Mouse (Mus musculus): ENCODE data around the gene H2-Eb2. TPM values are rescaled to one million over a fixed set of nuclear protein-coding genes. Genes with fewer than 3 reads are reported as not detected.

H2-Eb2 gene
- polyA plus RNA-seq, 1 experiment from 2014 or later = not detected

DNA sequence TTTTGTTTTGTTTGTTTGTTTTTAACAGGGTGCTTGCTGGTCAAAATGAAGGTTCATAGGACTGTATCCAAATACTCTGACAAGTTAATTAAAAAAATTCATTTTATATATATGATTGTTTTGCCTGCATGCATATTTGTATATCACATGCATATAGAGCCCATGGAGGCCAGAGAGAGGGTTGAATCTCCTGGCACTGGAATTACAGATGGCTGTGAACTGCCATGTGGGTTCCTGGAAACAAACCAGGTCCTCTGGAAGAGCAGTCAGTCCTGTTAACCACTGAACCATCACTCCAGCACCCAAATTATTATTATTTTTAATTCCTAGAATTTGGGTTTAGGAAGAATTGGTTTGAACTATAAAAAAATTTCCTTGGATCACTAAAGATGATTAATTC lies 30.2 kb upstream of the H2-Eb2 start:
- Histone ChIP-seq H3K4me2 (replicated peaks) (no peak overlapping the region), H3K9me3 (no peaks in the 10 kb centered on the region), H3K27me3 (peaks cover 3% of the 10 kb centered on the region; the same call in 1 of the 2 replicates), H3K36me3 (no peaks in the 10 kb centered on the region), H3K4me1 (replicated peaks) (peaks cover 5% of the 10 kb centered on the region), H3K4me3 (replicated peaks) (no peak overlapping the region), H3K9ac (replicated peaks) (no peak overlapping the region), H3K27ac (no peak overlapping the region)
- ATAC-seq = no peak

GRCm38 (mm10) chr17:34295891-34296794 lies 29.3 kb upstream of the H2-Eb2 start:
- ATAC-seq = peak; percentile 86
- 21% methylated on average over 23 of the region's 23 CpGs for WGBS

DNA sequence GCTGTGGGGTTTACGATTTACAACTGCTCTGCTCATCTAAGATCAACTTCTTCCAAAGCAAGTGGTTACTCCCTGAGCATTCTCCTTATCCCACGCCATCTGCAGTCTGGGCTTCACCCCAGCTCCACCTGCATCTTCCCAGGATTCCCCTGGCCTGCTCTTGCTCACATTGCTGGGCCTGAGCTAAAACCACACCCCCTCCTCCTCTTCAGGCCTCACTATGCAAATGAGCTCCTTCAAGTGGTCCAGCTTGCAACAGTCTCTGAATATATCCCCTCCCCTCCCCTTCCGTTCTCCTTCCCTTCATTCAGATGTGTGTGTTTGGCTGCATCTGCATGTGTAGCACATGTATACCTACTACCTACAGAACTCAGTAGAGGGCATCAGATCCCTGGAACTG lies 26.1 kb upstream of the H2-Eb2 start:
- ATAC-seq = no peak
- Histone ChIP-seq H3K9me3 (no peaks in the 10 kb centered on the region), H3K9ac (replicated peaks) (no peak overlapping the region), H3K4me1 (replicated peaks) (peaks cover 5% of the 10 kb centered on the region), H3K36me3 (no peaks in the 10 kb centered on the region), H3K27me3 (no peaks in the 10 kb centered on the region), H3K4me3 (replicated peaks) (no peak overlapping the region), H3K4me2 (replicated peaks) (no peak overlapping the region), H3K27ac (no peak overlapping the region)
- 58% methylated on average over 3 of the region's 3 CpGs for WGBS

More at GRCm38 (mm10) chr17:34295891-34296794, 29.3 kb upstream of the H2-Eb2 start:
- Histone ChIP-seq H3K27ac (no peak overlapping the region), H3K27me3 (peaks cover 3% of the 10 kb centered on the region; the same call in 1 of the 2 replicates), H3K4me1 (replicated peaks) (peaks cover 5% of the 10 kb centered on the region), H3K9me3 (no peaks in the 10 kb centered on the region), H3K4me3 (replicated peaks) (peak overlapping the region; percentile 39), H3K9ac (replicated peaks) (0 out of 2 replicates have a peak overlapping the region, but pooled peaks have one; percentile 24), H3K36me3 (no peaks in the 10 kb centered on the region), H3K4me2 (replicated peaks) (peak overlapping the region; percentile 48)

- Histone ChIP-seq H3K4me1 (replicated peaks) (peaks cover 5% of the 10 kb centered on the region), H3K27me3 (no peaks in the 10 kb centered on the region), H3K27ac (no peak overlapping the region), H3K4me3 (replicated peaks) (no peak overlapping the region), H3K4me2 (replicated peaks) (no peak overlapping the region), H3K9me3 (no peaks in the 10 kb centered on the region), H3K36me3 (no peaks in the 10 kb centered on the region), H3K9ac (replicated peaks) (no peak overlapping the region)
- ATAC-seq = no peak
- 88% methylated on average over 8 of the region's 8 CpGs for WGBS
Measured at GRCm38 (mm10) chr17:34300071-34300470, 25.4 kb upstream of the H2-Eb2 start.

GRCm38 (mm10) chr17:34300691-34301566 lies 24.5 kb upstream of the H2-Eb2 start:
- Histone ChIP-seq H3K27me3 (no peaks in the 10 kb centered on the region), H3K9ac (replicated peaks) (no peak overlapping the region), H3K4me1 (replicated peaks) (peaks cover 5% of the 10 kb centered on the region), H3K36me3 (no peaks in the 10 kb centered on the region), H3K4me2 (replicated peaks) (no peak overlapping the region), H3K27ac (no peak overlapping the region), H3K4me3 (replicated peaks) (no peak overlapping the region), H3K9me3 (no peaks in the 10 kb centered on the region)
- ATAC-seq = no peak
- 81% methylated on average over 23 of the region's 23 CpGs for WGBS

- H3K27ac ChIP-seq = no peak overlapping the region
- H3K27me3 ChIP-seq = 0 out of 2 replicates have a peak, but pooled peaks cover 2% of the 10 kb centered on the region
- no peak for ATAC-seq
- H3K9ac ChIP-seq (replicated peaks) = no peak overlapping the region
- WGBS = 85% methylated on average over 4 of the region's 4 CpGs
- no peaks in the 10 kb centered on the region for H3K9me3 ChIP-seq
- H3K4me3 ChIP-seq (replicated peaks) = no peak overlapping the region
- no peaks in the 10 kb centered on the region for H3K36me3 ChIP-seq
- H3K4me1 ChIP-seq (replicated peaks) = peaks cover 5% of the 10 kb centered on the region
- no peak overlapping the region for H3K4me2 ChIP-seq (replicated peaks)
Measured at GRCm38 (mm10) chr17:34301670-34302190, 23.7 kb upstream of the H2-Eb2 start.

- no peaks in the 10 kb centered on the region for H3K36me3 ChIP-seq
- no peak overlapping the region for H3K27ac ChIP-seq
- no peak overlapping the region for H3K9ac ChIP-seq (replicated peaks)
- no peak for ATAC-seq
- H3K27me3 ChIP-seq = peaks cover 7% of the 10 kb centered on the region; the same call in 1 of the 2 replicates
- no peaks in the 10 kb centered on the region for H3K9me3 ChIP-seq
- H3K4me3 ChIP-seq (replicated peaks) = no peak overlapping the region
- WGBS = 87% methylated on average over 2 of the region's 2 CpGs
- H3K4me1 ChIP-seq (replicated peaks) = no peaks in the 10 kb centered on the region
- H3K4me2 ChIP-seq (replicated peaks) = no peak overlapping the region
Measured at GRCm38 (mm10) chr17:34303789-34304188, 21.7 kb upstream of the H2-Eb2 start.

DNA sequence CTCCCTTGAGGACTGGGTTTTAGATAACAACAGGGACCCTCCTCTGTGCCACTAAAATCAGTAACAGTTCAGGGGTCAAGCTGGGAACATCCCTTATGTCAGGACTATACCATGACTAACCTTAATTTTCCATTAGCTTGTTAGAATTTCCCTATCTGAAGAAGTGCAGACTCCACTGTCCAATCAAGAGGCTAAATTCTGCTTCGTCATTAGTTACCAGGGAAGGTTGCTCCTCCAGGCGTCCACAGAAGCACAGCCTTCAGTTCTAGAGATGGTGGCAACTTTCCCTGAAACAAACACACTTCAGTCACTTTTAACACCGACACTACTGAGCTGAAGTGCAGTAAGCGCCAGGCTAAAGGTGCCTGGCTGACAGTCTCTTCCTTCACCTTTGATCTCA lies 20.7 kb upstream of the H2-Eb2 start:
- peaks cover 7% of the 10 kb centered on the region; the same call in 1 of the 2 replicates for H3K27me3 ChIP-seq
- no peak overlapping the region for H3K4me2 ChIP-seq (replicated peaks)
- WGBS = 38% methylated on average over 4 of the region's 4 CpGs
- no peak overlapping the region for H3K9ac ChIP-seq (replicated peaks)
- ATAC-seq = no peak
- H3K4me1 ChIP-seq (replicated peaks) = peaks cover 3% of the 10 kb centered on the region; the same call in 1 of the 2 replicates
- no peak overlapping the region for H3K4me3 ChIP-seq (replicated peaks)
- no peaks in the 10 kb centered on the region for H3K36me3 ChIP-seq
- no peak overlapping the region for H3K27ac ChIP-seq
- H3K9me3 ChIP-seq = no peaks in the 10 kb centered on the region

- Histone ChIP-seq H3K9me3 (no peaks in the 10 kb centered on the region), H3K36me3 (no peaks in the 10 kb centered on the region), H3K4me3 (replicated peaks) (no peak within 1 kb of the TSS), H3K9ac (replicated peaks) (no peak within 1 kb of the TSS), H3K4me1 (replicated peaks) (peaks cover 3% of the 10 kb centered on the region; the same call in 1 of the 2 replicates), H3K27ac (no peak within 1 kb of the TSS), H3K4me2 (replicated peaks) (no peak within 1 kb of the TSS), H3K27me3 (peaks cover 7% of the 10 kb centered on the region; the same call in 1 of the 2 replicates)
- peak; percentile 59 for ATAC-seq
Measured at GRCm38 (mm10) chr17:34305380-34306030, 20.0 kb upstream of the H2-Eb2 start, which contains the start of gene H2-Eb1. TSS of gene H2-Eb1 (plus strand) at chr17:34305867.

- WGBS = 86% methylated on average over 2 of the region's 2 CpGs
- H3K9me3 ChIP-seq = no peaks in the 10 kb centered on the region
- H3K4me2 ChIP-seq (replicated peaks) = no peak overlapping the region
- no peak for ATAC-seq
- H3K27ac ChIP-seq = no peak overlapping the region
- no peaks in the 10 kb centered on the region for H3K36me3 ChIP-seq
- H3K4me1 ChIP-seq (replicated peaks) = peaks cover 3% of the 10 kb centered on the region; the same call in 1 of the 2 replicates
- H3K4me3 ChIP-seq (replicated peaks) = no peak overlapping the region
- H3K27me3 ChIP-seq = peaks cover 7% of the 10 kb centered on the region; the same call in 1 of the 2 replicates
- H3K9ac ChIP-seq (replicated peaks) = no peak overlapping the region
Measured at GRCm38 (mm10) chr17:34306407-34306806, 19.1 kb upstream of the H2-Eb2 start.

- H3K36me3 ChIP-seq = no peaks in the 10 kb centered on the region
- H3K4me1 ChIP-seq (replicated peaks) = peaks cover 3% of the 10 kb centered on the region; the same call in 1 of the 2 replicates
- no peak overlapping the region for H3K9ac ChIP-seq (replicated peaks)
- H3K4me3 ChIP-seq (replicated peaks) = no peak overlapping the region
- H3K9me3 ChIP-seq = no peaks in the 10 kb centered on the region
- no peak overlapping the region for H3K4me2 ChIP-seq (replicated peaks)
- H3K27me3 ChIP-seq = peaks cover 7% of the 10 kb centered on the region; the same call in 1 of the 2 replicates
- no peak for ATAC-seq
- no peak overlapping the region for H3K27ac ChIP-seq
Measured at GRCm38 (mm10) chr17:34307216-34307615, 18.2 kb upstream of the H2-Eb2 start.

All from midbrain, embryonic 13.5 days (tissue).